Mouse (Mus musculus): ENCODE measurements around the gene Gm10518.
"Not testable (repeated sequence)": the region's sequence is repeated elsewhere in the genome, so short reads cannot be mapped to it uniquely, and the experiment has no call there.

Gm10518 gene

DNA sequence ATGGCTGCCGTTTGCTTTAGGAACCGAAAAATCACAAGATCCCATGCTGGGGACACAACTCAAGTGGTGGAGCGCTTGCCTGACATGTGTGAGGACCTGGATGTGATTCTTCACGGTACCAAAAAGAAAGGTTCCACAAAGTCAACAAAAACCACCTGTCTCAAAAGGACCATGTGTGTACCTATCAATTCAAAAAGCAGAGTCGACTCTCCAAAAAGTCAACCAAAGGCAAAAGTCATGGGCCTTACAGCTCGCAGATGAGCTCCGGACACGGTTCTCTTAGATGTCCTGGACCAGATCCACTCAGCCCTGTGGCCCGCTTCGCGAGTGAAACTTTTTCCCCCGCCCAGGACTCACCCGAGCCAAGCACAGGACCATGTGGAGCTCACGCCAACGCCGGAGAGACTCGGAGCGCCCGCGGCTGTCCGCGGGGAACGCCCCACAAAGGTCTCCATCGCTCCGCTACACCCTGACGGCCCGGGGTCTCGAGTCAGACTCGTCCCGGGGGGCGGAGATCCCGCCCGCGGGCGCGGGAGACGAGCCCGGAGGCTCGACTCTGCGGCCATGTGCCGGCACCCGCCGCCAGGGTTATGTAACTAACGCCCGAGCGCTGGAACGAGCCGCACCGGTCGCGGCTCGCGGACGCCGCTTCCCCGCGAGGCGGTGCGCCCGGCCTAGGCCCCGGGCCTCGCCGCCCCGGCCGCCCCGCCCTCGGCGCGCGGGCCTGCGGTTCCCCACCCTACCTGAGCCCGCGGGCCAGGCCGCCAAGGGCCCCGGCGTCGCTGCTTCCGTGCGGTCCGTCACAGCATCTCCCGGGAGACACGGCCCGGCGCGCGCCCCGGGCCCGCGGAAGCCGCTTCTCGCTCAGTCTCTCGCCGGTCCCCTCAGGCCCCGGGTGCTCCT, at the start of gene Gm10518:
Gm10518 (plus strand) TSS at position 767 of the 903 bp plus-strand sequence.
- peak; percentile 67 for DNase-seq

DNA sequence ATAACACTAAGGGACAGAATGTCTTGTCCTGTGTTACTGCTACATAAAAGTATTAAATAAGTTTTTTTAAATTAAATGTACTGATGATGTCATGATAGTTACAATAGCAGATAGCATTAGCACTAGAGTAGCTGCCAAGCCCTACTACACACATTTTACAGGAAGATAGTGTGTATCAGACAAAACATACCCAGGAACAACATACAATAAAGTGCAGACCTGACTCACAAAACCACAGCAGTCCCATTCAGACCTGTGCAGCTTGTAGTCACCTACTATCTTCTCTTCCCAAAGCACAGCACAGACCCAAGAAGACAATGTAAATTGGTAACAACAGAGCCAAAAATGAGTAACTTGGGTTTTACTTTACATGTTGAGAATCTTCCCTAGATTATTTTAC, 46.7 kb upstream of the Gm10518 start:
- DNase-seq: no peak

DNA sequence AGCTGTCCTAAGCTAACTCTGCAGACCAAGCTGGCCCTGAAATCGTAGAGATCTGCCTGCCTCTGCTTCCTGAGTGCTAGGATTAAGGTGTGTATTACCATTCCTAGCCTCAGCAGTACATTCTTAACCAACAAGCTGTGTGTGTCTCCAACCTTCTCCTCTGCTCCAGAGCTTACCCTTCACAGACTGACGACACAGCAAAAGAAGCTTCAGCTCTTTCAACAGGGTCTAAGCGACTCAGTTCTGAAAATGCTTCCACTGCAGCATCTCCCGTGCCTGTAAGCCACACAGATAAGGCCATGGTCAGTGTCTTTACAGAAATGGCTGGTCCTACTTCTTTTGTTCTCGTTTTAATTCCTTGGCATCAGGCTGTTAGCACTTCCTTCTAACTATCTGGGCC, 43.1 kb upstream of the Gm10518 start:
- DNase-seq: no peak

DNA sequence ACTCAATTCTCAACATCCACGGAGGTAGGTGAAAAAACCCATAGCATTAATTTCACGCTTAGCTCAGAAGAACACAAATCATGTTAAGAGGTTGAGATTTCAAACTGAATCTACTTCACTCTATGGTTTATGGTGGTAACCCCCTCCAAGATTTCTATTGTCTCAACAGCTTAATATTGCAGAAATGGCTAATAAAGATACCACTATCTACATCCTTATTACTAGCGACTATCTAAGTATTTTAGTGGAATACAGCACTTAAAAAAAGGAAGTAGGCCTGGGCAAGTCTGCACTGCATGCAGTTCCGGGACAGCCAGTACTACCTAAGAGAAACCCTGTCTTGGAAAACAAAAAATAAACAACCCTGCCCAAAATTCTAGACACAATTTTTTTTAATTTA, 42.6 kb upstream of the Gm10518 start:
- no peak for DNase-seq

DNA sequence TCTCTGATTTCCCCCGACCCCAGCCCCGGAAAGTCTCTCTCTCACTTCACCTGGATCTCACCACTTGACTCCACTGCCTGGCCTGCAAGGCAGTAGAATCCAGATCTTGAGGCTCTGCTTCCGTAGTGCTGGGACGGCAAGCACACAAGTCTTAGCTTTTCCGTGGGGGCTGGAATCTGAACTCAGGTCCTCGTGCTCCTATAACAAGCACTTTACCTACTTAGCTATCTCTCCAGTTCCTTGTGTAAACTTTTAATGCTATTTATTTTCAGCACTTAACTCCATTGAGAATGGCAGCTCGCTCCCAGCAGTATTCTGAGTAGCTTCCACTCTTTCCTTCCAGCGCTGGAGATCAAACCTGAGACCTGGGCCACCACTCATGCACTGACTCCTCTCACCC, 26.3 kb upstream of the Gm10518 start:
- DNase-seq: no peak

DNA sequence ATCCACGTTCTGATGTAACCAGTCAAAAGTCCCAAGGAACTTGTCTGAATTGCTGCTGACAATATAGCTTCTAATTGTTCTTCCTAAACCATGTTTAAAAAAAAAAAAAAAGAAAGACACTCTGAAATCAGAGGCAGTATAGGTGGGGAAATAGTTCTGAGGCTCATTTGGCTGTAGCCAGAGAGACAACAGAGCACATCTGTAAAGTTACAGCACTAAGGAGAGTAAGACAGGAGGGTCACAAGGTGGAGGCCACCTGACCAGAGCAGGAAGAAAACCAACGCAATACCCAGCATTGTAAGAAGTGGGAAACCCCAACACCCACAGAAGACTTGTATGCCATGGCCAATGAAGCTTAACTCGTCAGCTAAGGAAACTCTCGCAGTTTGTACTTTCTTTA, 19.1 kb upstream of the Gm10518 start:
- DNase-seq: no peak

DNA sequence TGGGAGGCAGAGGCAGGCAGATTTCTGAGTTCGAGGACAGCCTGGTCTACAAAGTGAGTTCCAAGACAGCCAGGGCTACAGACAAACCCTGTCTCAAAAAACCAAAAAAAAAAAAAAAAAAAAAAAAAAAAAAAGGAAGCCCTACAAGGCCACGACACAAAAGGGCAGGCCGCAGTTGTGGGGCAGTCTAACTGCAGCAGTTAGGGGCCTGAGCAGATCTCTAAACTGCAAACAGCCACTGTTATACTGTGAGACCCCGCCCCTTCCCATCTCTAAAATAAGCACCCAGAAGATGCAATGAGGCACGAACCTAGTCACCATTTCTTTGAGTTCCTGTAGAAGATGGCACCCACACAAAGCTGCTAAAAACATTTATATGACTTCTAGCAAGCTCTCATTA, 17.7 kb upstream of the Gm10518 start:
- DNase-seq: no peak

DNA sequence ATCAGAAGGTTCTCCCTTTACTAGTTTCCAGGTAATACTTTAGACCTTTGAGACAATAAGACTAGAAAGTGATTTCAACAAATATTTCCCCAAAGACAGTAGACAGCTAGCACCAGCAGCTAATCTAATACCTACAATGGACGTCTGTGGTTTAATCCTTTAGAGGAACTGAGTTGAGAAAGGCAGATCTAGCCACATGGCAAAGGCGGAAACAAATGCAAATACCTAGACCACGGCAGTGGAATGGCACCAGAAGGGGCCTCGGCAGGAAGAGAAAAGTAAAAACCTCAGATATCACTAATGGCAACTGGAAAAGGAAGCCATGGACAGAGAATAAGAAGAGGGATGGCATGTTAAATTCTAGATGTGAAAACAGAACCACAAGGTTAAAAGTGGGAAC, 15.9 kb upstream of the Gm10518 start:
- DNase-seq: no peak

DNA sequence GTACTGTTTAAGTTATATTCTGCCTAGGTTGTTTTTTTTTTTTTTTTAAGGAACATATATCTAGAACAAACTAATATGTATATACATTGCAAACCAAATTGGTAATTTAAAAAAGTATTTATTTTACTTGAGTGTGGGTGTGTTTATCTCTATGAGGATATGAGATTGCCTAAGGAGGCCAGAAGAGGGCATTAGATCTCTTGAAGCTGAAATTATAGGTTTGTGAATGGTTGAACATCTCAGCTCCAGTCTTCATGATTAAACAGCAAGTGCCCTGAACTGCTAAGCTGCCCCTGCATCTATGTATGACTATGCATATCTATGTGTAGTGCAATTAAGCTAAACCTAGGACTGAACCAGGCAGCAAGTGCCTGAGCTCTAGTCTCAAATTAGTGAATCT, 4.4 kb upstream of the Gm10518 start:
- DNase-seq: no peak

DNA sequence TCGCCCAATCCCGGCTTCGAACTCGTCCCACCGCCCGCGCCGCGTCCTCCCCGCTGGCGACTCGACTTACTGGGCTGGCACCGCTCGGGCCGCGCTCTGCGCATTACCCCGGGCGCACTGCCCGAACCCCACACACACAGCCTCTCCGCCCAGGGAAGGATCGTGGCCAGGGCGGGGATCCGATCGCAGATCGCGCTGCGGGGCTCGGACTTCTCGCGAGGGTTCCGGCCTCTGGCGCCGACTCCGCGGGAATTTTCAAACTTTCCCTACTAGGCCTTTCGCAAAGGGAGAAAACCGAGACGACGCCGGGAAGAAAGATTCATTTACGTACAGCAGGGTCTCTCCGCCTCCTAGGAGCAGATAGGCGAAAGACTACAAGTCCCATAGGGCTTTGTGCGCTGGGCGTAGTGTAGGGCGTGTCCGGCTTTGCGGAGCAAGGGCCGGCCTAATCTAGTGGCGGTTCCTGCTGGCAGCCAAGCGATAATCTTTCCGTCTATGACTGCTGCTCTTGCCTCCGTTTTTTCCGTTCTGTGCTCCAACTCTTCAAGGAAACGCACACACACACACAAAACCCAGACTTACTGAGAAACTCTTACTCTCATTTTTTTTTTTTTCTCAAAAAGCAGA, 450 bp downstream of the Gm10518 start, which contains the start of gene Ahctf1:
Ahctf1 (minus strand) TSS at position 168 of the 627 bp plus-strand sequence.
- peak; percentile 99 for DNase-seq

DNA sequence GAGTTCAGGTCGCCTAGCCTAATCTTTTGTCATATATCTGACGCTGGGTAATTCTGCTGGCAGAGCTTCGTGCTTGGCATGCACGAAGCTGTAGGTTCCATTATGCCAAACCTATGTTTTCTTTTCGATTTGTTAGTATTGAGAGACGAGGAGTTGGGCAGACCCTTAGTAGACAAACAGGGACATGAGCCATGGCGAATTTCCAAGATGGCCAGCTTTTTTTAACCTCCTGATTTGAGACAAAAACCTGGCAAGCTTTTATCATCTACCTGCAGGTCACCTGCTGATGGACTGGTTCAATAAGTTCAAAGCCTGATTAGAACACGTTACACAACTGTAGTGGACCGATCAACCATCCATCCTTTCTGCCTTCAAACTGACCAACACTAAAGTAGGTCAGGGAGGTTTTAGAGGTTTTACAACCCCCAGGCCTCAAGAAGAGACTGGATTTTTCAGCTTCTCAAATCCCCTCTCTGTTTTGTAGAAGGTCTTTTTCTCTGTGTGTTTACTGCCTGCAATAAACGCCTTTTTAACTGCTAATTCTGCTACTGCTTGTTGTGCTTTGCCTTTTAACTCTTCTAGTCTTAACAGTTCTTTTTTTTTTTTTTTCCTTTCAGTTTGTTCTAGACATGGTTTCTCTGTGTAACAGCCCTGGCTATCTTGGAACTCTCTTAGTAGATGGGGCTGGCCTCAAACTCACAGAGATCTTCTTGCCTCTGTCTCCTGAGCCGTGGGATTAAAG, 1.1 kb downstream of the Gm10518 start:
- peak; percentile 42 for DNase-seq

DNA sequence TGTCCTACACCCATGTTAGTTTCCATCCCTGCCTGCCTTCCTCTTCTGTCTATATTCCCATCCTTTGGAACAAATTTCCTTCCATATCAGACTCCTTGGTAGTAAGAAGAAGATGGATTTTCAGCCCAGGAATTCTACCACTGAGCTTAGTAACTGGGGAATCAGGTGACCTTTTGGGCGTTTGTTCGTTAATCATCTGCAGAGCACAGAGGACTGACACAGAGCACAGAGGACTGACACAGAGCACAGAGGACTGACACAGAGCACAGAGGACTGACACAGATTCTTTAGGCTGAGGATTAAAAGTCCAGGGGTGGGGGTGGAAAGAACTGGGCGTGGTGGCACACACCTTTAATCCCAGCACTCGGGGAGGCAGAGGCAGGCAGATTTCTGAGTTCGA, 2.6 kb downstream of the Gm10518 start:
- no peak for DNase-seq

DNA sequence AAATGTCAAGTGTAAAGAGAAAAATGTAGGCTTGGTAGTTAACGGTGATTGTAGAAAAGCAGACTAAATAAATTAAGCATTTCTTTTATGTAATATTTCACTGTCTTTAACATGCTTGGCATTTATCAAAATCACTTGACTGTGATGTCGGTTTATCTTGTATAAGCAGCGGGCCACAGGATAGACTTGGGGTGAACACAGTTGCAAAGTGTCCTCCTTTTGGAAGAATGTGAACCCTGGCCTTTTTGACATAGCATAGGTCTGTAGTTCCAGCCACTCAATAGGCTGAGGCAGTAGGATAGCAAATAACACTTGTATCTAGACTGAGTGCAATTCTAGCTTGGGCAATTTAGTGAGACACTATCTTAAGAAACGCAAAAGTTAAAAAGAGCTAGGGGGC, 4.3 kb downstream of the Gm10518 start:
- no peak for DNase-seq

DNA sequence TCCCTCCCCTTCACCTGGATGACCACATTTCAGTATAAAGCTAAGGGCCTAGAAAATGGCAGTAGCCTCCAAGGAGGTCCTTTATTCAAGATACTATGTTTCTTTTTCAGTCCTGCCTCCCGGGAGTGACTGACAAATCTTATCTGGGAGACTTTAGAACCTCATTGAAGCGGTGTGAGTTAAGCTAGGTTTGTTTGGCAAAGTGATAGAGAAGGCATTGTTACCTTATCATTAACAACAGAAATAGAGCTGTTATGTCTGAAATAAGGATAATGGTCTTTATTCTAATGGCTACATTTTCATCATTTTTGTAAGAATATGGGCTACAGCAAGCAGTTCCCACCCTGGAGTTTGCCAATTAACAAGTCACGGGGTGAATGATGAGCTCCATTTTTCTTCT, 5.1 kb downstream of the Gm10518 start:
- no peak for DNase-seq

DNA sequence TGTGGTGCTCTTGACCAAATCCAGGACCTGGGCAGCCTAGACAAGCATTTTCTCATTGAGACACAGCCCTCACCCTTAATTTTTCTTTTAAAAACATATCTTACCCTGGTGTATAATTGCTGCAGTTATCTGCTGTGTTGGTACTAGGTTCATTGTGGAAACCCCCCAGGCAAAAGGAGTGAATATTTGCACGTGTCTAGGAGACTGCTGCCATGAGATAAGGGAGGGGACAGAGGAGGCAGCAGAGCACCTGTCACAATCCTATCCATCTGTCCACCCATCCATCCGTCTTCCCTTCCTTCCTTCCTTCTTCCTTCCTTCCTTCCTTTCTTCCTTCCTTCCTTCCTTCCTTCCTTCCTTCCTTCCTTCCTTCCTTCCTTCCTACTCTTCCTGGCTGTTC, 10.2 kb downstream of the Gm10518 start:
- DNase-seq: no peak

DNA sequence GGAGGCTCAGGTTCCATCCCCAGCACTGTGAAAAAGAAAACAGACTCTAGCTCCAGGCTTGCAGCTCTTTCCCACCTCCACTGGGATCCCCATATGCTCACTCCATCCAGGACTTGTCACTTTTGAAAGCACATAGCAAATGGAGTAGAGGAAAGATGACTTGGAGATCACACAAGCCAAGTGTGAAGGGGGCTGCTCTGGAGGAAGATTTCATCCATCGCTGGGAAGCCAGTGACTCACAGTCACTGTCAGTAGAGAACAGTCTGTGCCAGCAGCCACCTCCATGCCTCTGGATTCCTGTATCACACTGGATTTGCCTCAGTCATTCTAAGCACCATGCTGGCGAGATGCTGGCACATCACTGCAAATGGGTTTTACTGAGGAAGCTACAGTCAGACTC, 11.4 kb downstream of the Gm10518 start:
- DNase-seq: no peak

DNA sequence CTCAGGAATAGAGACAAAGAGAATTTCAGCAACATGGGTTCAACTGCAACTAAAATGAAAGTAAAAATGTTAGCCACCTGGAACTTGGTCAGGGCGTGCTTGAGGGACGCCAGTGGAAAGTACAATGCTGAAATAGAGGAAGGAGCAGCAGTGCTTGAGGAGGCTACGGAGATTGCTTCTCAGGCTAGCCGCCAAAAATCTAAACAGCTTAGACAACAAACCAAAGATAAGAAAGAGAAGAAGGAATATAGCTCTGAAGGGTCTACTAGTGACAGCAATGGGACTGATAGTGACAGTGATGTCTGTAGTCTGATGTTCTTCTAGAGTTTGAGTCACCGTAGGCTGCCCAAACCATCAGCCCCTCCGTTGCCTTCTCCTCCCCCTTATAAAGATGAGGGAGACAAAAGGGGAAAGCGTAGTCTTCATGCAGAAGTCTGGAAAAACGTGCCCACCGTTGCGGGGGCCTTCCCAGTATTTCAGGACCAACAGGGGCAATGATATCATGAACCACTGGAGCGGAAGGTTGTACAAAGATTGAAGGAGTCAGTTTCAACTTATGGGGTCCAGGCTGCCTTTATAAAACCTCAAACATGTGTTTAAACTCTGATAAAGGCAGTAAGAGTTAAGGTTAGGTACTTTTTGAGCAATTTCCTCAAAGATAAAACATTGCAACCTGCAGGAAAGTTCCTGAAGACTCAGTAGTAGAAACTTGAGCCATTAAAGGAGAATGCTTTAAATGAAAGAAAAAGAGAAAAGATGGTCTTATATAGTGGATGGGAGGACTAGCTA, 15.5 kb downstream of the Gm10518 start:
- not testable (repeated sequence) for DNase-seq

DNA sequence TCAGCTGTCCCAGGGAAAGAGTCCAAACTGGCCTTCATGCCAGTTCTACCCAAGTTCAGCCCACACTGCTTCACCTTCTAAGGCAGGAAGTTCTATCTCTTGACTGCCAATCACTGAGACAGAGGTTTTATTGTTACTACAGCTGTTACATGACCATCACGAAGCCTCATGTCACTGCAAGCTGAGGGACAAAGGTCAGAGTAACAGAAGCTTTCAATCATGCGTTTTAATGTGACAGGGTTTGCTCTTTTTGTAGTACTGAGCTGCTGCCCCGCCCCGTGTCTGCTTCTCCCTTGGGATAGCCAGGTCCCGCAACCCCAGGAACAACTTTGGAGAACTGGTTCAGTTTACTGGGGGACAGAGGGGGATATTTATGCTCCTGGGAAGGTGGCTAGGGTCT, 21.4 kb downstream of the Gm10518 start:
- DNase-seq: no peak

DNA sequence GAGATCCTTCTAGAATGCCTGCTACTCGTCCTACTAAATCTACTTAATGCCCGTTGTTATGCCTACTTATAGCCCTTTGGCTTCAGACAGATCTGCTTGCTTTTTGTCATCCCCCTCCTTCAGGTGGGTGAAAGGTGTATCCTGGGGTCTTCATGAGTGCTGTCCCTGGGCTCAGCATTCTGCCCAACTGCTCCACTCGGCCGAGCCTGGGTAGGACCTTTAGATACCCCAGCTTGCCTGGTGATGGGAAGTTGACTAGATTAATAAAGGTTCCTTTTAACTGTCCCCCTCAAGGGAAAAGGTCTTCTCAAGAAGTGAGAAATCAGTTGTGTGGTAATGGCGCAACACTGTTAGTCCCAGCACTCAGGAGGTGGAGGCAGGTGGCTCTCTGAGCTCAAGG, 24.9 kb downstream of the Gm10518 start:
- no peak for DNase-seq

DNA sequence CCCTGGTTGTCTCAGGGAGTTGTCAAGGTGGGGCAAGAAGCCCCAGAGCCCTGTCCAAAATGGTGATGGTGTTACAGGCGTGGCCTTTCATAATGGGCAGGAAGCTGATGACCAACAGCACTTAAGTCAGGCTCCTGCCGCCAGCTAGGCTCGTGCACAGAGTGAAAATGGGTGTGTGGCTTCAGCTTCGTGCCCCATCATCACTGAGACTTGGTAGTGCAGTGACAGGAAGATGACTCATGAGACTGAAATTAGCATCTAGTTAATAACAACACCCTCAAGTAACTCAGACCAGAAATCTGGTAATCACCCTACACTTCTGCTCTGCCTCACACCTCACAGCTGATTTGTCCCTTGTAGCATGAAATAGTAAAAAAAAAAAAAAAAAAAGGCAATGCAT, 25.7 kb downstream of the Gm10518 start:
- DNase-seq: no peak

DNA sequence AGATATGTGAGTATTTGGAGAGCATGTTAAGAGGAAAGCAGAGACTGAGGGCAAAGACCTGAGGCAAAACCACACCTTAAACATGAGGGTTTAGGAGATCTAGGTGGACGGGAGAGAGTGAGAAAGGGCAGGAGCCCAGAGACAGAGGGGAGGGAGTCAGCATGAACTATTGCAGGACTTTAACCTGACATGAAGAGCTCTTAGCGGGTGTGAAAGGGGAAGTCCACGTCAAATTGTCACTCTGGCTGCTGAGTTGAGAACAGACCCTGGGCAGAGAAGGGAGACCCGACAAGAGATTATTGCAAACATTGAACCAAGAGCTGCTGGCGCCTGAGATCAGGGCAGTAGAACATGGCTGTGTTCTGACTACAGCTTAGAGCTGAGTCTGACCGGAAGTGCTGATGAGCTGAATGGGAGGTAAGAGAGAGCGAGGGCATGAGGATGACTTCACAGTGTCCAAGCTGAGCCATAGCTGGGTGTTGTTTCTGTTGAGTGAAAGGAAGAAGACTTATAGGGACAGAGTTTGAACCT, 29.6 kb downstream of the Gm10518 start:
- no peak for DNase-seq

DNA sequence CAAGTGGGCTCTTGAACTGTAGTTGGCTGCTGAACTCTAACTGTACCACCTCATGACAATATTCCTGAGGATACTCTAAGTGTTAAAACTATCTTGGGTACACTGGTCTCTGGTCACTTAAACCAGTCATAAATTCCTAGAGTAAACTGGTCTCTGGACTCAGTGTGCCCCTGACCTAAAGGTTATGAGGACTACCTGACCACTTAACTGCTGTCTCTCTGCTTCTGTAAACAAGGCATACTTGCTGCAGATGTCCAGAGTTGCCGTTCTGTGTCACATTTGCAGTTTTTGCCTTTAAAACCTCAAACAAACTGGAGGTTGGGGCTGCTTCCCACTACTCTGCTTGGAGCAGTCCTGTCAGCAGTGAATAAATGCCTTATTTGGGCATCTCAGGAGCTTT, 30.4 kb downstream of the Gm10518 start:
- no peak for DNase-seq

Data from cerebellum, adult 11 months (tissue).